Mouse (Mus musculus): Measurements from ENCODE around the gene Rag2.

The Rag2 gene

DNA sequence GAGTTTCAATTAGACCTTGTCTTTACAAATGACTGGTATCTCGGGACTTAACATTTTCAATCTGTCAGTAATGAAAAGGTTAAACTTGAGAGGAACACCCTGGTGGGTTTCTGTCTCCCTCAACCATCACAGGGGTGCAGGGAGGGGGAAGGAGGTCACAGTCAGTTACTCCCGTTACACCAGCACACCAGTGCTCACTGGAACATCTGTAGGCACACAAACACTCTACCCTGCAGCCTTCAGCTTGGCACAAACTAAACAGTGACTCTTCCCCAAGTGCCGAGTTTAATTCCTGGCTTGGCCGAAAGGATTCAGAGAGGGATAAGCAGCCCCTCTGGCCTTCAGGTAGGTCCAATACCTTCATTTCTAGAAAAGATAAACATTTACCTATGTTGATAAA, at the start of gene Rag2:
TSS of gene Rag2 (plus strand) at position 193 of the 400 bp plus-strand sequence.
- no peak for ATAC-seq (ENCODE audit: insufficient number of reproducible peaks, low FRiP score, low TSS enrichment)

DNA sequence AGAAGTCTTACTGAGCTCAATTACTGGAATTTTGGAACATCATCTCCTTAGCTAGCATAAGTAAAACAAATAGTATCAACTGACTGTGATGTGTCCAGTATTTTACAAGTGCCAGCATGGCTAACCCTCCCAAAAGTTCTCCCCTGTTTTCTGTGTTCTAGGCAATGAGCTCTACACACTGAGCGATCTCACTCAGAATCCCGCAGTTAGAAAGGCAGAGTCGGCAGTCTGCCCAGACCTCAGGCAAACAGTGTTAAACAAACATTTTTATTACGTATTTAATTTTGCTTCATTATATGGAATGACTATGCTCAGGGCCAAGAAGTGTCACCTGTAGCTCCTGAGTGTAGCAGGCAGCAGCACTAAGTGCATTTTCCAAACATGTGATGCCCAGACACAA, 47.3 kb upstream of the Rag2 start:
- ATAC-seq (ENCODE audit: insufficient number of reproducible peaks, low FRiP score, low TSS enrichment) = no peak

DNA sequence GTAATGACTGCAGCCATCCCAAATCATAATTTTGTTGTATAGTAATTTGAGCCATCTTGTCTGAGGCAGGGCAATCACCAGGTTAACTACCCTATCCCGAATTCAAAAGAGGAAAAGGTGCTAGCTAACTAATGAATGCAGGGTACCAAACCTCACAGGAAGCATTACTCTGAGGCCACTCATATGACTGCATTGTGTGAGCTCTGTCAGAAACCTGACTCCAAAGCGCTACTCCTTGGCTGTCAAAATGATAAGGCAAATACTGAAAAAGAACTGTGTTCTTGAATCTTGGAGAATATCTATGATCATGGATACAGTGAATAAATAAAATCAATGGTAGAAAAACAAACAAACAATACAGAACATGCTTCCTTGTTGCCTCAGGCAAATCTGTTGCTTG, 44.5 kb upstream of the Rag2 start:
- no peak for ATAC-seq (ENCODE audit: insufficient number of reproducible peaks, low FRiP score, low TSS enrichment)

DNA sequence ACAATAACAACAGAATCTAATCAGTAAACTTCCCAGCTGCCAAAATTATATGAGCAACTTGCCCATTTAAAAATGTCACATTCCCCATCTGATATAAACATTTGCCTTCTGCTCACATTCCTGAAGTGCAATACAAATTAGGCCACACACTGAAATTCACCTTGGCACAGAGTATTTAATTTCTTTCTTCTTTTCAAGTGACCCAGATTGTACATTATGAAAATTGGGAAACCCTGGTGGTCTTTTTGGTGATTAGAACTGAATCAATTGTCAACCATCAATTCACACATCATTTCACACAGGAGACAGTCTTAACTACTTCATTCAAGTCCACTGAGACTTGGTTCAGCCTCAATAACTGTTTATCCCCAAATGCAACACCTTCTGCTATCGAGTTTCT, 44.1 kb upstream of the Rag2 start:
- ATAC-seq (ENCODE audit: insufficient number of reproducible peaks, low FRiP score, low TSS enrichment) = no peak; the same call in 1 of the 2 replicates

DNA sequence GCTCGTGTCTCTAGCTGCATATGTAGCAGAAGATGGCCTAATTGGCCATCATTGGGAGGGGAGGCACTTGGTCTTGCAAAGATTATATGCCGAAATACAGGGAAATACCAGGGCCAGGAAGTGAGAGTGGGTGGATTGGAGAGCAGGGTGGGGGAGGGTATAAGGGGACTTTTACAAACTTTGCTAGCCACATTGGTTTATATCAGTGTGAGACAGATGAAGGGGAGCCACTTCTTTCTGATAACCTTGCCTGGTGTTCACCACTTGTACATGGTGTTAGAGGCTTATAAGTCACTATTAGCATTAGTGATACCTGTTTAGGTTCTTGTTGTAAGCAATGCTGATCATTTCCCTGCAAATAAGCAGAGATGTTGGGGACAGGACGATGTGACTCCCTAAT, 43.5 kb upstream of the Rag2 start:
- no peak for ATAC-seq (ENCODE audit: insufficient number of reproducible peaks, low FRiP score, low TSS enrichment)

DNA sequence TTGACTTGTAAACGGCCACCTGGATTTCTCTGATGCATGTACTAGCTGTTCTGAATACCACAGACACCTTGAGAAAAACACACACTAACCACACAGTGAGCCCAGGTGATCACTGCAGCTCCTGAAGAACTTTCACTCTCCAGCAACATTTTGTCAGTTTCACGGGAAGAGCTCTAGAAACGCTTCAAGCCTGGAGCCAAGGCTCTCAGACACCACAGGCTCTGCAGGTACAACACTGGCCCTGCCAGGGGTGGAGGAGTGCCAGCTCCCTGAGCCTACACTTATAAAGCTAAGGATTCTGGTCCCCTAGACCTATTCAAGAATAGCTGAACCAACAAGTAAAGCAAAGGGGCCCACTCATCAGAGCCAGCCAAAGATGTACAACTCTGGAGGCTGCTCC, 43.1 kb upstream of the Rag2 start:
- peak; percentile 41; the same call in 1 of the 2 replicates for ATAC-seq (ENCODE audit: insufficient number of reproducible peaks, low FRiP score, low TSS enrichment)

DNA sequence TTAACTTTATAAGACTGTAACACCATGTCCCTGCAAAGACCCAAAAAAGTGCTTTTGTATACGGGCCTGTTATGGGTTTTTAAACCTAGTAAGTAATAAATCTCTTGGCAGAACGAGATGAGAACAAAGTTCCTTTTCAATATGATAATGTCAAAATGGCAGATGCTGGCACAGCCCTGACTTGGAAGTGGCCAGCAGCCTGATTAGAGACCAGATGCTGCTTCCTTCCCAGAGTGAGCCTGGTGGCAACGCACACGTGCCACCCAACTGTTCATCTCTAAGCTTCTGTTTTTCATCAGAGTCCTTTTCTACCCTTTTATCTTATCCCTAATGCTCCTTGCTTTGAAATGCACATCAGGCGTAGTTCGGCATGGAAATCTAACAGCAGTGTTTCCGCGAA, 33.2 kb upstream of the Rag2 start:
- ATAC-seq (ENCODE audit: insufficient number of reproducible peaks, low FRiP score, low TSS enrichment) = no peak

DNA sequence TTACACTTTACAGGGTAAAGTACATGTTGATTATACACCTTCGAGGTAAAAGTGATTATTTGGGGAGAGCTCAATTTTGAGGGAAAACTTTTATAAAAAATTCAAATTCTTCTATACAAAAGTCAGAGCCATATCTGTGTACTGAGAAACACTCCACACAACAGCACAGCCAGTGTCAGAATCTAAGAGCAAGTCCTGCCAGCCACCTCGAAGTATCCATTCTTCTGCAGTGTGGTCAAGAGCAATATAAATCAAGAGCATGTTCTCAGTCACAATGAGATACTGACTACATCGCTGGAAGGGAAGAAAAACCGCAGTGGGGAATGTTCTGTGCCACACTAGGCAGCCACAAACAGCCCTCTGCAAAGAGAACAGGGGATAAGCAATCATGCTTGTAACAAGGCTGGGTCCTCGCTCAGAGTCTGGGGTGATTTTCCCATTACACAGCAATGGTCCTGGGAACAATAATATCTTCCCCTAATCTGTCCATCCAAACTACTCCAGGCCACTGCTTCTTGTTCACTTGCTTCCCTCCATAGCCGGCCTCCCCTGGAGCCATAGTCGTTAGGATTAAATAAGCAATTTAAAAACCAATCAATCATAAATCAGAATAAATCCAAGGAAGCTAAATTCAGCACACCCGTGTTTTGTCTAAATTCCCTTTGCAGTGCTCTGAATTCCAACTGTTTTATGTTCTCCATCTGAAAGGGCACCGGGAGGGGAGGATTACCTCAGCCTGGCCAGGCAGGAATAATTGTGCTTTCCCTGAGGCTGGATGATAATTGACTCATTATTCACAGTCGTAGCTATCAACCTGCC, 32.3 kb upstream of the Rag2 start:
- ATAC-seq (ENCODE audit: insufficient number of reproducible peaks, low FRiP score, low TSS enrichment) = peak; percentile 67

DNA sequence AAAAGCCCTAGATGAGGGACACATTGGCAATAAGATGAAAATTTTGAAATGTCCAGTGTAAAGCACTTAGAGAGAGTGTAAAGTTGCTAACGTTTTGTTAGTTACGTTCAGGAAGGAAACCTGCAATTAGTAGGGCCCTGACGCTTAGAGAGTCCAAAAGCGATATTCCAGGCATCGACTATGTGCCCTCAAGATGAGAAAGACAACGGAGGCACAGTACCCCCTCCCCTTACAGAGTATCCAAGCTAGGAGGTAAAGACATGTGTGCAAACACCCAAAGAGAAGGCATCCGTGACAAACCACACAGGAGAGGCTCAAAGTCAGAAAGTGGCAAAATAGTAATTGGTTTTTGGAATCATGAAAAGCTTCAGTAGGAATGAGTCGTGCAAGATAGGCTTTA, 31.6 kb upstream of the Rag2 start:
- ATAC-seq (ENCODE audit: insufficient number of reproducible peaks, low FRiP score, low TSS enrichment) = no peak

DNA sequence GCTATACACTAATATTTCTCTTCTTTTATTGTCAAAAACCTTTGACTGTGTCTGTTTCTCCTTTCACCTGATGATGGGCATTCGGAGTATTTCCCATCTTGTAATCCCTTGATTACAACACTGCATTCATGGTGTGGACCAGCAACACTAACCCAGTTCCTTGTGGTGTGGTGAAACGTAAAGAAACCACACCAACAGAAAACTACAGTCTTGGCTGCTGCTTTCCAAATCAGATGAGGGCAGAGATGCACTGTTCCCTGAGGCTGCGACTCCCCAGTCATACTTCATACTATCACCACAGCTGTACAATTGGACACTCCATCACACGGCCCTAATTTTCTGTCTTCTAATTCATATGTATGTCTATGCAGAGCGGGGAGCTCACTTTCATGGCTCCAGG, 29.8 kb upstream of the Rag2 start:
- ATAC-seq (ENCODE audit: insufficient number of reproducible peaks, low FRiP score, low TSS enrichment) = no peak

DNA sequence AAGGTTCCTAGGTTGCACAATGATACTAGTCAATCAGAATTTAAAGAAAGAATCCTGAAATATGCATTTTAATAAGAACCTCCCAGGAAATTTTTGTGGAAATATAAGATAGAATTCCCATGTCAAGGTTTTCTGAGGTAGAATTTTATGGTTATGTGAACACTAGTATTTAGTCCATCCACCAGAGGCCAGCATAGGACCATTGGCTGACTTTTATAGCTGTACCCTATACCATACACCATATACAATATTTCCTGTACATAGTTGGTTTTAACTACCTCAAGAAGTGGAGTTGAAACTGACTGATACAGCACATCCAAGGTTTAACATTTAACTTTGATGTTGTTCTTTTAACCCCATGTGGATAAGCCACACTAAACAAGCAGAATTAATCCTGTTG, 27.3 kb upstream of the Rag2 start:
- ATAC-seq (ENCODE audit: insufficient number of reproducible peaks, low FRiP score, low TSS enrichment) = no peak

DNA sequence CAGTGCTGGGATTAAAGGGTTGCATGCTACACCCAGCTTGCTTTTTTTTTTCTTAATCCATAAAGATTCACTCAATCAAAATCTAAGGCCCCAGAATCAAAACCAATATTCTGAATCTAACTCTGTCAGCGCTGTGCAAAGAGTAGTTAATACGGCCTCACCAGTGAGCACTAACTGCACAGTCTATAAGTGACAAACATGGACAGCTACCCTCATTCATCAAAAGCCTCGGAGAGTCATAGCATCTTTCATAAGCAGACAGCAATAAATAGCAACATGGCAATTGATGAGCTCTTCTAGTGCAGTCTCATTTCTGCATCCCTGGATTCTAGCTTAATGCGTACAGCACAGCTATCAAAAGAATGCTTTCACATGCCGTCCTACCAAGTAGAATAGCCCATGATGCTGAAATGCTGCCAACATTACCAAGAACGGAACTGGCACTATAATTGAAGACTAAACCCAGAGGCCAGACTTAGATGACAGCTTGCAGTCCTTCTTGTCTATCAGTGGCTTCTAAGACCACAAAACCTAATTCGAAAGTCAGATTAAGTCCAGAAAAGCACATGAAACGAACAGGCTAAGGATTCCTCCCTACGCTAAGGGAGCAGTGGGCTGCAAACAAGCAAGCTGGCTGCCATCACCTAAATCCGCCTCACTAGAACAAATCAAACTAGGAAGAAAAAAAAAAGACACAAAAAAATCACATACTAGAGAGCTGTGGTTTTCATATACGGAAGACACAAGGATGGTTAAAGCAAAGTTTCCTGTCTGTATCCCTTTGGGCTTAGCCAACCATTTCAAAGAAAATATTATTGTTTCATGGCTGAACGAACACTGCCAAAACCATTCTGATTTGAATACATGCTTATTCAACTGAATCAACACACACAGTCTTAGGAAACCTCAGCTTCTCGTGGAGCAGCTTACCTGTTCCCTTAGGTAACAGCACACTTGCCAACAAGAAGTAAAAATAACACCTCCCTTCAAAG, 26.0 kb upstream of the Rag2 start:
- peak; percentile 50 for ATAC-seq (ENCODE audit: insufficient number of reproducible peaks, low FRiP score, low TSS enrichment)

DNA sequence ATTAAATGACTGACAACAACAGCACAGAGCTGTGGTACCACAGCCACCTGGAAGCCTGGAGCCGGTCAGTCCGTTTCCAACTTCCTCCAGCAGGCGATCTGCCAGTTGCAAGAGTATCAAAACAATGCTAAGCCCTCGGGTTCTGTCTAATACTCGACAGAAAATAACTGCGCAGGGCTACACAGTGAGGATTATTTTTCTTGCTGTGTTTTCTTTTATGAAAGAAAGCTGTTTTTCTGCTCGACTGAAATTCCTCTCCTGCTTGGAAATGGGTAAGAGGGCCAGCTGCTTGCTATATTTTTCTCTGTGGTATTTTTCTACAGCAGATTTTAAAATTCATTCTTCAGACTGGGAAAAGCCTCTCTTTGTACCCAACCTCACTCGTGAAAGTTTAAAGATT, 23.8 kb upstream of the Rag2 start:
- peak; percentile 79; the same call in 1 of the 2 replicates for ATAC-seq (ENCODE audit: insufficient number of reproducible peaks, low FRiP score, low TSS enrichment)

DNA sequence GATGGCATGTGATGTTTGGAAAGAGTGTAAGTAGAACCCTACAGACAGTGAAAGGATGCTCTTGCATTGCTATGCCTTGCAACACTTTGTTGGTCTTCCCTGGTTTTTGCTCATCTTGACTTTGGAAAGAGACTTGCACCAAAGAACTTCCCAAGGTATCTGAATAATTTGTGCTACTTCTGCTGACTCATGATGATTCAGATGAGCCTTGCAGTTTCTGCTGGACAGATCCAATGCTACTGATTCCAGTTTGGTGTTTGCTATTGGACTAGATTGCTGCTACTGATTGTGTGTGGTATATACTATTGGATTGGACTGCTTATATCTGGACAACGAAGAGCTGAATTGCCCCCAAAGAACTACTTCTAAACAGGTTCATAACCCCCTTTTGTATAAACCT, 21.4 kb upstream of the Rag2 start:
- no peak for ATAC-seq (ENCODE audit: insufficient number of reproducible peaks, low FRiP score, low TSS enrichment)

DNA sequence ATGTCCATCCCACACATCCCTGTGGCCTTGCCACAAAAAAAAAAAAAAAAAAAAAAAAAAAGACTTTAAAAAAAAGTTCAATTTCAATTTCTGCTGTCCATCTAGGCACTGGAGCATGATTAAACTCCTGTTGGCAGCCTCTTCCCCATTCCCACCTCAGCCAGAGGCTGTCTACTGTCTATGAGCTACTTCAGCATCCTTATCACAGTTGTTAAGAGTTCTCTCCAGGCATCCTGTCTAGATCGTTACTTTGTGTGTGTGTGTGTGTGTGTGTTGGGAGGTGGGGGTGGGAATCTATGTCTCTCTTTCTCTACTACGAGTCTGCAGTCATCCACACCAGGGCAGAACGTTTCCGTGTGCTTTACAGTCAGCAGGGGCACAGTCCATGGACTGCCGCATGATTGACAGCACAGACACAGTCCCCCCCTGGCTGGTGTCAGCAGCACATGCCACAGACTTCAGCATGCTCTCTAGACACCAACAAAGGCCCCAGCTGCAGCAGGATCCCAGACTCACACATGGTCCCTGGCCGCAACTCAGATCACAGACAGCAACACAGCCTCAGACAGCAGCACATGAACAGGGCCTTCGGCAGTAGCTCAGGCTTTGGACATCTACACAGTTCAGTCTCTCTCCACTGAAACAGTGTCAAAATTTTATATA, 16.2 kb upstream of the Rag2 start:
- ATAC-seq (ENCODE audit: insufficient number of reproducible peaks, low FRiP score, low TSS enrichment) = no peak

DNA sequence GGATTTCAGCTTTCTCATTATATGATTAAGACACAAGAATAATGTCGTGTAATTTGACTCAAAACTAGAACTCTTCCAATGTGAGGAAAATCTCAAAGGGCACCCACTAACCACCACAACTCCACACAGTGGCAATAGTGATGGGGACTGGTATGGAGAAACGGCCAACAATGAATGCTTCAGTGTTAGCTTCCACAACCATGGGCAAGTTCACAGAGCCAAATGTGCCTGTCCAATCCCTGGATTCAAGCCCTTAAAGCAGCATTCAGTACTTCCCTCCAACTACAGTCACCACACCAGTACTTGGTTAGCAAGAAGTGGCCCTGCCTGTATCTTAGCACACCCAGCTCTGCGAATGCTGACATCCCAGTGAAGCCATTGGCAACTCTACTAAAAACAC, 13.7 kb upstream of the Rag2 start:
- no peak for ATAC-seq (ENCODE audit: insufficient number of reproducible peaks, low FRiP score, low TSS enrichment)

DNA sequence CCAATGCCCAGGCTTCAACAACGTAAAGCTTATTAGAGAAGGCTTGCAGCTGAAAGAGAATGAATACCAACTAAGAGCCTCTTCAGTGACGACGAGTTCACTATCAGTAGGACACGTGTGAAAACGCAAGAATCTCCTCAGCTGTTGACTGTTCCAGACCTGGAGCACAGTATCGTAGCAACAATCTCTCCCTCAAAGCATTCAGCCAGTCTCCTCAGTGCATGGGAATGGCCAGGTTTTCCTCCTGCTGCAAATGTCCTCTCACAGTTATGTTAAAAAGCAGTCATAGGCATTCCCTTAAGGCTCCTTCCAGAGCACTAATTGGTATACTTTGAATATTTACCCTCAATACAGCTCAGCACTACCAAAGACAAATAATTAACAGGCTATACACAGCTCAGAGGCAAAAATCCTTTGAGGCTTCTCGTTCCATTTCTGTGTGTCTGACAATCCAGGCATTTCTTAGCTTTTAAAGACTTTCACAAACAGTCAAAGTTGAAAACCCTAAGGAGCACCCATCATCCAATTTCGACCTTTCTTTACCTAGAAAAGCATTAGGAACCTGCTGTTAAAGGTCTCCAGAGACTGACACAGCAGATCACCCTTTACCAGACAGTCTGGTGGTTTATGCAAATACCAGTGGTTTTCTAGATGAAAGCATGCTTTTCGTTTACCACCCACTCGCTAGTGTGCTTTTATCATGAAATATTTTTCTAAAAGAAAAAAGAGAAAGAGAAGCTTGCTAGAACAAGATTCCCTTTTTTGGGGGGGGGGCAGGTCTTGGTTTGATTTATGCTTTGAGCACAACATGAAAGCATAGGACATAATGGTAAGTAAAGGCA, 8.8 kb upstream of the Rag2 start:
- no peak for ATAC-seq (ENCODE audit: insufficient number of reproducible peaks, low FRiP score, low TSS enrichment)

DNA sequence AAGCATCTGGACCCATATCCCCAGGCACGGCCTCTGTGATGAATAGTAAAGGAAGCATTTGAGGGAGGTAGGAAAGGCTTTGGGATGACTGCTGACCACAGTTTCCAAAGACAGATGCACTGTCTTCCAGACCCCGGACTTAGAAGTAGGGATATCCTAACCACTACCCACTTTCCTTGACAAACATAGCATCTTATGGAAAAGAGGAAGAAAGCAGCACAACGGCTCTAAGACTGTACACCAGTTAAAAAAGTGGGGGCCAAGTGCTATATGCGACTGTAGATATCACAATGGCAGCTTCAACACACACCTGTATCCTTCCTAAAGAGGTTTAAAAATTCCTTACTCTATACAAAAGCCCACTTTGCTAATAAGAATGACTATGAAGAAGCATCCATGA, 6.1 kb upstream of the Rag2 start:
- no peak for ATAC-seq (ENCODE audit: insufficient number of reproducible peaks, low FRiP score, low TSS enrichment)

DNA sequence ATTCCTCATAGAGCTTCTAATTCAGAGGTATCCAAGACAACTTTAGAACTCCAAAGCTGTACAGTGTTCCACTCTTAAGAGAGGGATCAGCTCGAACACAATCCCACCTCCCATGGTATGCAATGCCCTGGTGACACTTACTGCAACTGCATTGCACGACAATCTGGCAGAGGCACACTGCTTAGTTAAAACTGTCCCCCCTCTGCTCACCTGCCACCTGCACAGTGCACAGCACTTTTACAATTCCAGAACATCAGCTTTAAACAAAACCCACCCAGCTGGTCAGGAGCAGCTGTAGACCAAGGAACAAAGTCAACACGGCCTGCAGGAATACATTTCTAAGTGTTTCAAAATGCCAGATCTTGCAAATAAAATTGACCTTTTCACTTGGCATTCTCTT, 3.6 kb upstream of the Rag2 start:
- ATAC-seq (ENCODE audit: insufficient number of reproducible peaks, low FRiP score, low TSS enrichment) = no peak

DNA sequence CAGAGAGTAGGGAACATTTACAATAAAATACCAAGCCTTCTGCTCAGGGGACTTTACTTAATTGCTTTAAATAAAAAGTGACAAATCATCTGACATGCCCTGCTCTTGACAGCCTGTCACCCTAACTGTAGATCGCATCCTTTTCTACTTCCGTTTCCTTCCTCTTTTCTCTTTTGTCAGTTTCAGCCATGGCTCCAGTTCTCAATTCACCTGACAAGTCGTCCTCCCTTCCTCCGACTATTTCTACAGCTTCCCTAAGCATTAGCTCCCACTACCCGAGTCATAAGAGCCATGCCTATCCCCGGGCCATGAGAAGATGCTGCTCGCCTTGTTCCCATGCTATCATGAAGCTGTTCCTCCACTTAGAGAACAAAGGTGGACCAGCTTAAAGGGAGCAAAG, 2.9 kb upstream of the Rag2 start:
- no peak for ATAC-seq (ENCODE audit: insufficient number of reproducible peaks, low FRiP score, low TSS enrichment)
